Comparison of ENCODE assay signal across 7 mouse cellular contexts in genomic region chr1:93825771-93826539, GRCm38 (mm10). TPM values are rescaled to one million over a fixed set of nuclear protein-coding genes. Genes with fewer than 3 reads are reported as not detected.
DNase-seq lines count a peak whose midpoint lies in the region; ATAC-seq and TF ChIP-seq lines count a peak whose summit lies in the region.

No protein-coding gene starts in this region.

- no peaks in the 10 kb centered on the region for H3K4me1 ChIP-seq in lung, embryonic 16.5 days (replicated peaks; ENCODE audit: control insufficient read depth, insufficient read depth, low read length)
- peaks cover 12% of the 10 kb centered on the region for H3K4me1 ChIP-seq in heart, embryonic 16.5 days (ENCODE audit: control insufficient read depth, insufficient read depth, low read length)
- H3K4me1 ChIP-seq in liver, embryonic 13.5 days (replicated peaks): peaks cover 32% of the 10 kb centered on the region
- peaks cover 7% of the 10 kb centered on the region; the same call in 1 of the 2 replicates for H3K4me1 ChIP-seq in small intestine, adult 2 months (ENCODE audit: control insufficient read depth, insufficient read depth, insufficient read length, low read length)

- ATAC-seq in lung, embryonic 16.5 days (ENCODE audit: low read depth): peak; percentile 25; the same call in 1 of the 2 replicates
- ATAC-seq in heart, embryonic 16.5 days (replicated peaks; ENCODE audit: extremely low read depth, insufficient read depth, low FRiP score): no peak
- no peak for ATAC-seq in liver, embryonic 13.5 days (ENCODE audit: low read depth)

- WGBS in lung, embryonic 16.5 days: 38% methylated on average over 27 of the region's 27 CpGs
- WGBS in heart, embryonic 16.5 days: 42% methylated on average over 27 of the region's 27 CpGs
- WGBS in liver, embryonic 13.5 days (ENCODE audit: insufficient replicate concordance): 41% methylated on average over 27 of the region's 27 CpGs
- WGBS in small intestine, adult 2 months: 36% methylated on average over 27 of the region's 27 CpGs

- H3K4me3 ChIP-seq in lung, embryonic 16.5 days (ENCODE audit: low read length): peak overlapping the region; percentile 62
- peak overlapping the region; percentile 66 for H3K4me3 ChIP-seq in heart, embryonic 16.5 days (ENCODE audit: low read length)
- H3K4me3 ChIP-seq in liver, embryonic 13.5 days (replicated peaks): peak overlapping the region; percentile 69
- peak overlapping the region; percentile 68 for H3K4me3 ChIP-seq in small intestine, adult 2 months (ENCODE audit: low read depth, low read length)

- DNase-seq in lung, postnatal 36 days: no peak
- peak; percentile 37 to 50 for DNase-seq in cerebellum, postnatal 25 days
- DNase-seq in liver, embryonic 13.5 days: no peak
- DNase-seq in ovary, postnatal 14 days (ENCODE audit: low spot score): no peak

- H3K27me3 ChIP-seq in lung, embryonic 16.5 days (ENCODE audit: control insufficient read depth, insufficient read depth, low read depth, low read length): no peaks in the 10 kb centered on the region
- H3K27me3 ChIP-seq in heart, embryonic 16.5 days (ENCODE audit: control insufficient read depth, insufficient read depth, low read length): no peaks in the 10 kb centered on the region
- no peaks in the 10 kb centered on the region for H3K27me3 ChIP-seq in liver, embryonic 13.5 days
- no peaks in the 10 kb centered on the region for H3K27me3 ChIP-seq in small intestine, adult 2 months (ENCODE audit: control insufficient read depth, insufficient read depth, low read length)

- peak overlapping the region; percentile 96 for H3K27ac ChIP-seq in lung, embryonic 16.5 days (ENCODE audit: low read length)
- peak overlapping the region; percentile 91 for H3K27ac ChIP-seq in heart, embryonic 16.5 days (ENCODE audit: low read length)
- peak overlapping the region; percentile 100 for H3K27ac ChIP-seq in liver, embryonic 13.5 days
- H3K27ac ChIP-seq in small intestine, adult 2 months (ENCODE audit: insufficient read depth, low read depth, low read length): peak overlapping the region; percentile 96

- H3K4me2 ChIP-seq in lung, embryonic 16.5 days (ENCODE audit: low read depth, low read length): peak overlapping the region; percentile 53
- H3K4me2 ChIP-seq in heart, embryonic 16.5 days (ENCODE audit: low read depth, low read length): peak overlapping the region; percentile 85
- peak overlapping the region; percentile 90 for H3K4me2 ChIP-seq in liver, embryonic 13.5 days

- H3K9ac ChIP-seq in lung, embryonic 16.5 days (ENCODE audit: low read length): peak overlapping the region; percentile 78
- peak overlapping the region; percentile 80 for H3K9ac ChIP-seq in heart, embryonic 16.5 days (ENCODE audit: low read length)
- H3K9ac ChIP-seq in liver, embryonic 13.5 days: peak overlapping the region; percentile 78

- no peak for TF ChIP-seq POLR2A in small intestine, adult 2 months (IDR thresholded peaks at IDR 0.05; ENCODE audit: low read depth, low read length)

- H3K36me3 ChIP-seq in lung, embryonic 16.5 days (ENCODE audit: control insufficient read depth, insufficient read depth, low read length): no peaks in the 10 kb centered on the region
- H3K36me3 ChIP-seq in heart, embryonic 16.5 days (ENCODE audit: control insufficient read depth, insufficient read depth): peaks cover 2% of the 10 kb centered on the region
- H3K36me3 ChIP-seq in liver, embryonic 13.5 days: peaks cover 7% of the 10 kb centered on the region
- peaks cover 3% of the 10 kb centered on the region; the same call in 1 of the 2 replicates for H3K36me3 ChIP-seq in small intestine, adult 2 months (ENCODE audit: control insufficient read depth, insufficient read depth, low read length)

- no peaks in the 10 kb centered on the region for H3K9me3 ChIP-seq in lung, embryonic 16.5 days (ENCODE audit: control insufficient read depth, low read length)
- no peaks in the 10 kb centered on the region for H3K9me3 ChIP-seq in heart, embryonic 16.5 days (replicated peaks; ENCODE audit: control insufficient read depth, low read length)
- no peaks in the 10 kb centered on the region for H3K9me3 ChIP-seq in liver, embryonic 13.5 days (replicated peaks)

- peak; percentile 8; the same call in 1 of the 2 replicates for TF ChIP-seq CTCF in small intestine, adult 2 months (IDR thresholded peaks at IDR 0.05; ENCODE audit: extremely low read depth, insufficient read length, insufficient replicate concordance, low read depth, low read length)

RNA-seq across cellular contexts. Expression of gene D2hgdh, which starts 1.2 kb away (rescaled TPM):
- polyA plus RNA-seq in lung, embryonic 16.5 days (2015; fragmentation: Nextera tagmentation; extraction: Ambion mirVana): 15.4 and 17.2 TPM in 2 replicates
- 17.9 and 18.5 TPM in 2 replicates for polyA plus RNA-seq in heart, embryonic 16.5 days (2015; fragmentation: Nextera tagmentation; extraction: Ambion mirVana)
- 5.8 and 6.1 TPM in 2 replicates for polyA plus RNA-seq in liver, embryonic 13.5 days (2015; fragmentation: Nextera tagmentation; extraction: Ambion mirVana)
- polyA plus RNA-seq in small intestine, adult 2 months (2012; rRNA removed): 12.2 and 16.9 TPM in 2 replicates

RNA-seq across cellular contexts. Expression of gene Ing5, which starts 22.2 kb away (rescaled TPM):
- 20.1 and 21.1 TPM in 2 replicates for polyA plus RNA-seq in lung, embryonic 16.5 days (2015; fragmentation: Nextera tagmentation; extraction: Ambion mirVana)
- 13.0 and 13.4 TPM in 2 replicates for polyA plus RNA-seq in heart, embryonic 16.5 days (2015; fragmentation: Nextera tagmentation; extraction: Ambion mirVana)
- 12.3 and 13.0 TPM in 2 replicates for polyA plus RNA-seq in liver, embryonic 13.5 days (2015; fragmentation: Nextera tagmentation; extraction: Ambion mirVana)
- 1.4 and 2.9 TPM in 2 replicates for polyA plus RNA-seq in small intestine, adult 2 months (2012; rRNA removed)

RNA-seq across cellular contexts. Expression of gene Dtymk, which starts 24.2 kb away (rescaled TPM):
- 231 and 238 TPM in 2 replicates for polyA plus RNA-seq in lung, embryonic 16.5 days (2015; fragmentation: Nextera tagmentation; extraction: Ambion mirVana)
- polyA plus RNA-seq in heart, embryonic 16.5 days (2015; fragmentation: Nextera tagmentation; extraction: Ambion mirVana): 154 and 172 TPM in 2 replicates
- 169 and 181 TPM in 2 replicates for polyA plus RNA-seq in liver, embryonic 13.5 days (2015; fragmentation: Nextera tagmentation; extraction: Ambion mirVana)
- 10.2 and 14.5 TPM in 2 replicates for polyA plus RNA-seq in small intestine, adult 2 months (2012; rRNA removed)

RNA-seq across cellular contexts. Expression of gene Gal3st2, which starts 35.2 kb away (rescaled TPM):
- 0.11 and 0.16 TPM in 2 replicates for polyA plus RNA-seq in lung, embryonic 16.5 days (2015; fragmentation: Nextera tagmentation; extraction: Ambion mirVana)
- 0.14 TPM in 1 of 2 replicates, not detected in the other for polyA plus RNA-seq in heart, embryonic 16.5 days (2015; fragmentation: Nextera tagmentation; extraction: Ambion mirVana)
- not detected in 2 replicates for polyA plus RNA-seq in liver, embryonic 13.5 days (2015; fragmentation: Nextera tagmentation; extraction: Ambion mirVana)
- polyA plus RNA-seq in small intestine, adult 2 months (2012; rRNA removed): 40.9 and 113 TPM in 2 replicates

Comparison
In these comparisons a context has a peak if more than half of its experiments do, and no peak if none do; other contexts are left out.
1. DNase-seq: peak in cerebellum, postnatal 25 days (2 of 2); none in lung, postnatal 36 days (single experiment), liver, embryonic 13.5 days (single experiment) and ovary, postnatal 14 days (single experiment).
2. Peak in every context shown above with its lines, with median percentiles within 50 percentile points of each other: H3K27ac ChIP-seq, H3K4me2 ChIP-seq, H3K4me3 ChIP-seq and H3K9ac ChIP-seq.